In genomic region chr1:60716567-60716966, GRCm38 (mm10) we compare ENCODE assay signal across 10 mouse cellular contexts. TPM values are rescaled to one million over a fixed set of nuclear protein-coding genes. Genes with fewer than 3 reads are reported as not detected.
DNase-seq lines count a peak whose midpoint lies in the region; ATAC-seq lines count a peak whose summit lies in the region.
"Had no signal": no experiment of that assay in that cellular context is flagged by ENCODE, and none has a peak within 500 bp of the region (broad histone marks: within the 10 kb centered on the region; RNA-seq: fewer than 3 reads in every experiment).

Gene Cd28 (plus strand): TSS chr1:60716800.

- no peaks in the 10 kb centered on the region for H3K36me3 ChIP-seq in heart, embryonic 10.5 days
- no peaks in the 10 kb centered on the region for H3K36me3 ChIP-seq in neural tube, embryonic 13.5 days
- no peaks in the 10 kb centered on the region for H3K36me3 ChIP-seq in neural tube, embryonic 15.5 days

- no peak within 1 kb of the TSS for H3K4me2 ChIP-seq in neural tube, embryonic 13.5 days
- H3K4me2 ChIP-seq in neural tube, embryonic 15.5 days = no peak within 1 kb of the TSS

- H3K4me3 ChIP-seq in heart, embryonic 10.5 days = no peak within 1 kb of the TSS
- no peak within 1 kb of the TSS for H3K4me3 ChIP-seq in neural tube, embryonic 13.5 days
- no peak within 1 kb of the TSS for H3K4me3 ChIP-seq in neural tube, embryonic 15.5 days (replicated peaks)

- no peaks in the 10 kb centered on the region for H3K27me3 ChIP-seq in heart, embryonic 10.5 days (ENCODE audit: insufficient read depth, poor library complexity, severe bottlenecking)
- no peaks in the 10 kb centered on the region for H3K27me3 ChIP-seq in neural tube, embryonic 13.5 days
- H3K27me3 ChIP-seq in neural tube, embryonic 15.5 days (replicated peaks) = no peaks in the 10 kb centered on the region

- H3K4me1 ChIP-seq in heart, embryonic 10.5 days = no peaks in the 10 kb centered on the region
- H3K4me1 ChIP-seq in neural tube, embryonic 13.5 days (replicated peaks) = 0 out of 2 replicates have a peak, but pooled peaks cover 5% of the 10 kb centered on the region
- H3K4me1 ChIP-seq in neural tube, embryonic 15.5 days = no peaks in the 10 kb centered on the region

- H3K9me3 ChIP-seq in heart, embryonic 10.5 days = no peaks in the 10 kb centered on the region
- no peaks in the 10 kb centered on the region for H3K9me3 ChIP-seq in neural tube, embryonic 13.5 days
- H3K9me3 ChIP-seq in neural tube, embryonic 15.5 days (replicated peaks) = no peaks in the 10 kb centered on the region; the same call in 1 of the 2 replicates

- ATAC-seq in neural tube, embryonic 13.5 days (ENCODE audit: low read depth) = no peak
- ATAC-seq in neural tube, embryonic 15.5 days (ENCODE audit: low FRiP score) = no peak

- DNase-seq in heart, adult 18-20 months = peak; percentile 63 to 78
- DNase-seq in heart, embryonic 10.5 days (ENCODE audit: low spot score) = no peak
- peak; percentile 32 to 39 for DNase-seq in heart, postnatal 36 days
- peak; percentile 67 for DNase-seq in skeletal muscle tissue, adult 2 months (ENCODE audit: low read depth, low spot score)
- DNase-seq in spleen, postnatal 10 days (ENCODE audit: low spot score in 2 of 2) = no peak
- no peak for DNase-seq in cerebellum, postnatal 36 days
- DNase-seq: adrenal gland, adult 8-10 months; cerebellum, adult 8-10 months had no signal

- WGBS in heart, embryonic 10.5 days = 85% methylated on average over 5 of the region's 5 CpGs
- 91% methylated on average over 5 of the region's 5 CpGs for WGBS in neural tube, embryonic 13.5 days
- 93% methylated on average over 5 of the region's 5 CpGs for WGBS in neural tube, embryonic 15.5 days

- H3K9ac ChIP-seq in neural tube, embryonic 13.5 days = no peak within 1 kb of the TSS
- no peak within 1 kb of the TSS for H3K9ac ChIP-seq in neural tube, embryonic 15.5 days (replicated peaks)

- no peak within 1 kb of the TSS for H3K27ac ChIP-seq in heart, embryonic 10.5 days
- 0 out of 2 replicates have a peak within 1 kb of the TSS, but pooled peaks have one; percentile 13 for H3K27ac ChIP-seq in neural tube, embryonic 13.5 days (replicated peaks)
- no peak within 1 kb of the TSS for H3K27ac ChIP-seq in neural tube, embryonic 15.5 days (replicated peaks)

- intact Hi-C loops in heart, postnatal 36 days (cut with DNase I) = loop anchor here (5.0 to 10.0 kb wide), 2 partner anchors 108 to 146 kb away; no protein-coding TSS in a partner anchor

RNA-seq across cellular contexts. Expression of gene Cd28, which starts in this region (rescaled TPM):
- total RNA-seq in heart, adult 18-20 months (2021) = 10 to 100 TPM; 11.9 to 13.4 TPM
- polyA plus RNA-seq in heart, embryonic 10.5 days (2016; fragmentation: Nextera tagmentation; extraction: Ambion mirVana) = 0.16 TPM in 2 replicates
- polyA plus RNA-seq in neural tube, embryonic 13.5 days (2015; fragmentation: Nextera tagmentation; extraction: Ambion mirVana) = 0.18 and 0.24 TPM in 2 replicates
- 0.18 and 1.2 TPM in 2 replicates for polyA plus RNA-seq in neural tube, embryonic 15.5 days (2015; fragmentation: Nextera tagmentation; extraction: Ambion mirVana)
- 10 to 100 TPM in 1 of 2 experiments, 1 to 10 TPM in 1; 9.5 to 13.2 TPM for total RNA-seq in heart, postnatal 36 days (2021)

Comparison
In these comparisons a context has a peak if more than half of its experiments do, and no peak if none do; other contexts are left out.
1. DNase-seq: peak in heart, adult 18-20 months (2 of 2), heart, postnatal 36 days (2 of 2) and skeletal muscle tissue, adult 2 months (single experiment); none in heart, embryonic 10.5 days (single experiment), spleen, postnatal 10 days (0 of 2) and cerebellum, postnatal 36 days (0 of 2).